Mouse (Mus musculus): ENCODE data around the gene 9530003J23Rik.
"Not testable (repeated sequence)": the region's sequence is repeated elsewhere in the genome, so short reads cannot be mapped to it uniquely, and the experiment has no call there.

9530003J23Rik gene

GRCm38 (mm10) chr10:117225094-117225493 lies 13.4 kb downstream of the 9530003J23Rik start:
- no peak for DNase-seq (ENCODE audit: low spot score)

- peak; percentile 92 for DNase-seq (ENCODE audit: low spot score)
These were observed 14.2 kb downstream of the 9530003J23Rik start, which contains the start of gene Yeats4 for GRCm38 (mm10) chr10:117224102-117224990. TSS of gene Yeats4 (minus strand) at chr10:117224507.

GRCm38 (mm10) chr10:117223758-117224101 lies 14.8 kb downstream of the 9530003J23Rik start:
- no peak for DNase-seq (ENCODE audit: low spot score)

- no peak for DNase-seq (ENCODE audit: low spot score)
These were observed 15.7 kb downstream of the 9530003J23Rik start for GRCm38 (mm10) chr10:117222821-117223220.

GRCm38 (mm10) chr10:117218351-117218750 lies 20.2 kb downstream of the 9530003J23Rik start:
- no peak for DNase-seq (ENCODE audit: low spot score)

- DNase-seq (ENCODE audit: low spot score), result no peak
These were observed 21.2 kb downstream of the 9530003J23Rik start for GRCm38 (mm10) chr10:117217246-117217840.

- peak; percentile 60 for DNase-seq (ENCODE audit: low spot score)
These were observed 21.7 kb downstream of the 9530003J23Rik start for GRCm38 (mm10) chr10:117216793-117217192.

- DNase-seq (ENCODE audit: low spot score), result no peak
These were observed 22.4 kb downstream of the 9530003J23Rik start for GRCm38 (mm10) chr10:117216132-117216495.

GRCm38 (mm10) chr10:117215409-117216131 lies 22.9 kb downstream of the 9530003J23Rik start:
- DNase-seq (ENCODE audit: low spot score), result no peak

- DNase-seq (ENCODE audit: low spot score), result no peak
These were observed 27.5 kb downstream of the 9530003J23Rik start for GRCm38 (mm10) chr10:117211023-117211422.

GRCm38 (mm10) chr10:117209469-117209938 lies 29.0 kb downstream of the 9530003J23Rik start:
- DNase-seq (ENCODE audit: low spot score), result peak; percentile 75

GRCm38 (mm10) chr10:117208787-117209186 lies 29.7 kb downstream of the 9530003J23Rik start:
- DNase-seq (ENCODE audit: low spot score), result not testable (repeated sequence)

- DNase-seq (ENCODE audit: low spot score), result no peak
These were observed 30.3 kb downstream of the 9530003J23Rik start for GRCm38 (mm10) chr10:117208221-117208620.

GRCm38 (mm10) chr10:117206070-117206469 lies 32.4 kb downstream of the 9530003J23Rik start:
- DNase-seq (ENCODE audit: low spot score), result no peak

- DNase-seq (ENCODE audit: low spot score), result no peak
These were observed 34.9 kb downstream of the 9530003J23Rik start for GRCm38 (mm10) chr10:117203558-117203981.

GRCm38 (mm10) chr10:117202981-117203557 lies 35.4 kb downstream of the 9530003J23Rik start:
- DNase-seq (ENCODE audit: low spot score), result no peak

GRCm38 (mm10) chr10:117199701-117200100 lies 38.8 kb downstream of the 9530003J23Rik start:
- no peak for DNase-seq (ENCODE audit: low spot score)

- DNase-seq (ENCODE audit: low spot score), result no peak
These were observed 41.8 kb downstream of the 9530003J23Rik start for GRCm38 (mm10) chr10:117196696-117197095.

- no peak for DNase-seq (ENCODE audit: low spot score)
These were observed 42.8 kb downstream of the 9530003J23Rik start for GRCm38 (mm10) chr10:117195748-117196147.

- DNase-seq (ENCODE audit: low spot score), result no peak
These were observed 43.5 kb downstream of the 9530003J23Rik start for GRCm38 (mm10) chr10:117195005-117195404.

GRCm38 (mm10) chr10:117193364-117193763 lies 45.1 kb downstream of the 9530003J23Rik start:
- no peak for DNase-seq (ENCODE audit: low spot score)

Measured in c-Kit-positive CD71-positive TER-119-positive erythroid progenitor cells, embryonic 14.5 days (primary cell).